Mouse (Mus musculus): ENCODE measurements at regions not wholly inside any gene's neighbourhood (a gene's known extent, or its start where the extent isn't known, plus 50 kb on each side); places are given as distances from the start of the nearest gene placed in this dataset.

- in situ Hi-C loops (cut with MboI, MseI), result no loop called here
Measured at GRCm38 (mm10) chr8:116238670-116239069, 266.1 kb upstream of the Dynlrb2 start.

- in situ Hi-C loops (cut with MboI, MseI), result no loop called here
Measured at GRCm38 (mm10) chr8:116237561-116238100, 267.1 kb upstream of the Dynlrb2 start.

- in situ Hi-C loops (cut with MboI, MseI), result no loop called here
Measured at GRCm38 (mm10) chr8:116229654-116230136, 275.1 kb upstream of the Dynlrb2 start.

GRCm38 (mm10) chr8:116227003-116227402 is 277.8 kb upstream of the Dynlrb2 start:
- in situ Hi-C loops (cut with MboI, MseI), result no loop called here

- in situ Hi-C loops (cut with MboI, MseI), result no loop called here
Measured at GRCm38 (mm10) chr8:116223235-116223634, 281.5 kb upstream of the Dynlrb2 start.

- in situ Hi-C loops (cut with MboI, MseI), result no loop called here
Measured at GRCm38 (mm10) chr8:116215909-116216308, 288.9 kb upstream of the Dynlrb2 start.

GRCm38 (mm10) chr8:116215286-116215860 is 289.4 kb upstream of the Dynlrb2 start:
- in situ Hi-C loops (cut with MboI, MseI), result no loop called here

GRCm38 (mm10) chr8:116203631-116204030 is 301.1 kb upstream of the Dynlrb2 start:
- in situ Hi-C loops (cut with MboI, MseI), result no loop called here

- in situ Hi-C loops (cut with MboI, MseI), result no loop called here
Measured at GRCm38 (mm10) chr8:116200459-116200999, 304.2 kb upstream of the Dynlrb2 start.

- in situ Hi-C loops (cut with MboI, MseI), result no loop called here
Measured at GRCm38 (mm10) chr8:116196623-116197184, 308.1 kb upstream of the Dynlrb2 start.

- in situ Hi-C loops (cut with MboI, MseI), result no loop called here
Measured at GRCm38 (mm10) chr8:116192096-116192495, 312.7 kb upstream of the Dynlrb2 start.

GRCm38 (mm10) chr8:116185206-116185605 is 319.6 kb upstream of the Dynlrb2 start:
- in situ Hi-C loops (cut with MboI, MseI), result no loop called here

GRCm38 (mm10) chr8:116184241-116184640 is 320.5 kb upstream of the Dynlrb2 start:
- in situ Hi-C loops (cut with MboI, MseI), result no loop called here

- in situ Hi-C loops (cut with MboI, MseI), result no loop called here
Measured at GRCm38 (mm10) chr8:116177946-116178345, 326.8 kb upstream of the Dynlrb2 start.

GRCm38 (mm10) chr8:116174891-116175290 is 329.9 kb upstream of the Dynlrb2 start:
- in situ Hi-C loops (cut with MboI, MseI), result no loop called here

GRCm38 (mm10) chr8:116173961-116174360 is 330.8 kb upstream of the Dynlrb2 start:
- in situ Hi-C loops (cut with MboI, MseI), result no loop called here

GRCm38 (mm10) chr8:116167874-116168273 is 336.9 kb upstream of the Dynlrb2 start:
- in situ Hi-C loops (cut with MboI, MseI), result no loop called here

- in situ Hi-C loops (cut with MboI, MseI), result no loop called here
Measured at GRCm38 (mm10) chr8:116164989-116165299, 339.8 kb upstream of the Dynlrb2 start.

- in situ Hi-C loops (cut with MboI, MseI), result no loop called here
Measured at GRCm38 (mm10) chr8:116164190-116164988, 340.4 kb upstream of the Dynlrb2 start.

GRCm38 (mm10) chr8:116160932-116161331 is 343.8 kb upstream of the Dynlrb2 start:
- in situ Hi-C loops (cut with MboI, MseI), result no loop called here

GRCm38 (mm10) chr8:116143687-116144573 is 360.8 kb upstream of the Dynlrb2 start:
- in situ Hi-C loops (cut with MboI, MseI), result no loop called here
